Mouse (Mus musculus) liver, embryonic 14.5 days (tissue): Measurements from ENCODE around the gene Gm37240.

Experiments
- CTCF ChIP-seq: IDR thresholded peaks from 2 replicates; pipeline ENCODE4 v1.5.1; 2016; ENCODE audit warnings: antibody characterized with exemption, low read depth, control low read depth
- EP300 ChIP-seq: IDR thresholded peaks from 2 replicates; pipeline ENCODE4 v1.6.1; 2016; ENCODE audit warnings: antibody characterized with exemption, low read depth

- TF ChIP-seq CTCF = no peak
- TF ChIP-seq EP300 = no peak
These were observed 6.6 kb downstream of the Gm37240 start for GRCm38 (mm10) chr3:85880687-85881086.
